Mouse (Mus musculus): ENCODE data around the gene Nufip1. TPM values are rescaled to one million over a fixed set of nuclear protein-coding genes. Genes with fewer than 3 reads are reported as not detected.
A peak's percentile ranks its signal among the peaks of the same experiment; 100 is the strongest.

The Nufip1 gene
- 6.4 and 6.9 TPM in 2 replicates for polyA plus RNA-seq (2012; rRNA removed)

GRCm38 (mm10) chr14:76110396-76111221, at the start of gene Nufip1, which contains the start of gene Gpalpp1:
Gene Nufip1, plus strand, starts transcription at chr14:76110891.
Gene Gpalpp1, minus strand, starts transcription at chr14:76110760.
- Histone ChIP-seq H3K27ac (ENCODE audit: insufficient read depth, low read length) (peak within 1 kb of the TSS; percentile 37; the same call in 1 of the 2 replicates), H3K4me3 (ENCODE audit: insufficient read depth, low read length) (peak within 1 kb of the TSS; percentile 93)
- TF ChIP-seq POLR2A (IDR thresholded peaks at IDR 0.05; ENCODE audit: extremely low read depth, insufficient read depth, low read length) (peak; percentile 83), CTCF (IDR thresholded peaks at IDR 0.05; ENCODE audit: extremely low read depth, insufficient read depth, low read length) (no peak)

DNA sequence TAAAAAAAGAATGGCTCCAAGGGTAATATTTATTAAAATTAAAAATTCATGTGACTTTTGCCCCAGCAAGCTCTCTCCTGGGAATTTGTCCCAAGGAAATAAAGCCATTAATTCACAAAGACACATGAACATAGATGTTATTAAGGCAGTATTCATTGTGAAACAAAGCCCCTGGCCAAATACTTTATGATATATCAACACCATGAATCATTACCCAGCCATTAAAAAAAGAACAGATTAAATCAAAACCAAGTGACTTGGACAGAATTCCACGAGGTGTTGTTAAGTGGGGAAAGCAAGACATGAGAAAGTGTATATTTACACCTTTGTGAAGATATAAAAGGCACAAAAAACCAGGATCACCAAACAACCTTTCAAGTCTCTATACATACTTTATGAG, 43.5 kb upstream of the Nufip1 start:
- no peak overlapping the region for H3K4me3 ChIP-seq (ENCODE audit: insufficient read depth, low read length)
- no peak for TF ChIP-seq POLR2A (IDR thresholded peaks at IDR 0.05; ENCODE audit: extremely low read depth, insufficient read depth, low read length)
- TF ChIP-seq CTCF (IDR thresholded peaks at IDR 0.05; ENCODE audit: extremely low read depth, insufficient read depth, low read length) = no peak
- no peaks in the 10 kb centered on the region for H3K4me1 ChIP-seq (ENCODE audit: control insufficient read depth, insufficient read depth, low read length)
- no peak overlapping the region for H3K27ac ChIP-seq (ENCODE audit: insufficient read depth, low read length)

More at GRCm38 (mm10) chr14:76110396-76111221, at the start of gene Nufip1, which contains the start of gene Gpalpp1:
- H3K4me1 ChIP-seq (ENCODE audit: control insufficient read depth, insufficient read depth, low read length) = peaks cover 2% of the 10 kb centered on the region; the same call in 1 of the 2 replicates

- no peaks in the 10 kb centered on the region for H3K4me1 ChIP-seq (ENCODE audit: control insufficient read depth, insufficient read depth, low read length)
- H3K27ac ChIP-seq (ENCODE audit: insufficient read depth, low read length) = no peak overlapping the region
- TF ChIP-seq POLR2A (IDR thresholded peaks at IDR 0.05; ENCODE audit: extremely low read depth, insufficient read depth, low read length) (no peak), CTCF (IDR thresholded peaks at IDR 0.05; ENCODE audit: extremely low read depth, insufficient read depth, low read length) (no peak)
- H3K4me3 ChIP-seq (ENCODE audit: insufficient read depth, low read length) = no peak overlapping the region
These were observed 42.4 kb upstream of the Nufip1 start for GRCm38 (mm10) chr14:76068296-76068695.

GRCm38 (mm10) chr14:76069296-76069695, 41.4 kb upstream of the Nufip1 start:
- Histone ChIP-seq H3K4me1 (ENCODE audit: control insufficient read depth, insufficient read depth, low read length) (no peaks in the 10 kb centered on the region), H3K27ac (ENCODE audit: insufficient read depth, low read length) (no peak overlapping the region), H3K4me3 (ENCODE audit: insufficient read depth, low read length) (no peak overlapping the region)
- TF ChIP-seq CTCF (IDR thresholded peaks at IDR 0.05; ENCODE audit: extremely low read depth, insufficient read depth, low read length) = no peak
- no peak for TF ChIP-seq POLR2A (IDR thresholded peaks at IDR 0.05; ENCODE audit: extremely low read depth, insufficient read depth, low read length)

DNA sequence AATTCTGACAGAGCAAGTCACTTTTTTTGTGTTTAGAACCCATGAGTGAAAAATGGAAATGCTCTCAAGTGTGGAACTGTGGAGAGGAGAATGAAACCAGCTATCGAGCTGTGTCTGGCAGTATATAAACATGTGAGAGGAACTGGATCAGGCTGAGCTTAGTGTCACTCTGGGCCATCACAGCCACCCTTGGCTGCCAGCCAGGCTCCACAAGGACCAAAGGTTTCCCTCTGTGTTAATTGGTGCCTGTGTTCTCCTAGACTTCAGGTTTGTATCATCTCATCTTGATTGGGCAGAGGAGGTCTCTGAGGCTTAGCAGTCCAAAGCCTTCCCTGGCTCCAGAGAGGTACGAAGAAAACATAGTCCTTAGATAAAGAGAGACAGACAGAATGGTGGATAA, 38.1 kb upstream of the Nufip1 start:
- no peak overlapping the region for H3K4me3 ChIP-seq (ENCODE audit: insufficient read depth, low read length)
- TF ChIP-seq POLR2A (IDR thresholded peaks at IDR 0.05; ENCODE audit: extremely low read depth, insufficient read depth, low read length) (no peak), CTCF (IDR thresholded peaks at IDR 0.05; ENCODE audit: extremely low read depth, insufficient read depth, low read length) (no peak)
- H3K4me1 ChIP-seq (ENCODE audit: control insufficient read depth, insufficient read depth, low read length) = no peaks in the 10 kb centered on the region
- H3K27ac ChIP-seq (ENCODE audit: insufficient read depth, low read length) = no peak overlapping the region

DNA sequence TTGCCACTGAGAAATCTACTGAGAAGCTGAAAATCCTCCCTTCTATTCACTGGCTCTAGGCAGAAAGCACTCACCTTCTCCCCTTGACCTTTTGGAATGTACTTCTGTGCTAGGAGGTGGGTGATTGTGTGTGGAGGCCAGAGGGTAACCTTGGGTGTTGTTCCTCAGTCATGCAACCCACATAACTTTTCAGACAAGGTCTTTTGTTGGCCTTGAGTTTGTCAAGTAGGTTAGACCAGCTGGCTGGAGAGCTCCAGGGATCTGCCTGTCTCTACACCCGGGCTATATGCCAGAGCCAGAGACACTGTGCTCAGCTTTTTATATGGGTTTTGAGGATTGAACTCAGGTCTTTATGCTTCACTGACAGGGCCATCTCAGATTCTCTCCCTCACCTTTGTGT, 36.5 kb upstream of the Nufip1 start:
- no peak for TF ChIP-seq POLR2A (IDR thresholded peaks at IDR 0.05; ENCODE audit: extremely low read depth, insufficient read depth, low read length)
- no peak for TF ChIP-seq CTCF (IDR thresholded peaks at IDR 0.05; ENCODE audit: extremely low read depth, insufficient read depth, low read length)
- H3K4me1 ChIP-seq (ENCODE audit: control insufficient read depth, insufficient read depth, low read length) = no peaks in the 10 kb centered on the region
- no peak overlapping the region for H3K4me3 ChIP-seq (ENCODE audit: insufficient read depth, low read length)
- no peak overlapping the region for H3K27ac ChIP-seq (ENCODE audit: insufficient read depth, low read length)

DNA sequence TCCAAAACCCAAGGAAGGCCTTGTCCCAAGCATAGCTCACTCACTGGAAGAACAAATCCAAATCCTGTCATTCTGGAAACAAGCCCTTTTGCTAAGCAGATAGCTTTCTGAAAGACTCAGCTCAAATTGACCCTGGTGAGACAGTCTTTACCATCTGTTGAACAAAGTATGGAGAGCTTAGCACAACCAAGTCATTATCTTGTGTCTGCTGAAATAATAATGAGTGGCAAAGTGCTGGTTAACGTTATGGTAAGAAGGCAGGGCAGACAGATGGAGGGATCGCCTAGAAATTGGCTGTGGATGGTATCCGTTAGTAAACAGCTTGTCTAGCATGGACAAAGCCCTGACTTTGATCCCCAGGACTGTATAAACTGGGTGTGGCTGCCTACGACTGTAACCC, 35.0 kb upstream of the Nufip1 start:
- TF ChIP-seq POLR2A (IDR thresholded peaks at IDR 0.05; ENCODE audit: extremely low read depth, insufficient read depth, low read length) (no peak), CTCF (IDR thresholded peaks at IDR 0.05; ENCODE audit: extremely low read depth, insufficient read depth, low read length) (no peak)
- no peak overlapping the region for H3K4me3 ChIP-seq (ENCODE audit: insufficient read depth, low read length)
- no peak overlapping the region for H3K27ac ChIP-seq (ENCODE audit: insufficient read depth, low read length)
- no peaks in the 10 kb centered on the region for H3K4me1 ChIP-seq (ENCODE audit: control insufficient read depth, insufficient read depth, low read length)

DNA sequence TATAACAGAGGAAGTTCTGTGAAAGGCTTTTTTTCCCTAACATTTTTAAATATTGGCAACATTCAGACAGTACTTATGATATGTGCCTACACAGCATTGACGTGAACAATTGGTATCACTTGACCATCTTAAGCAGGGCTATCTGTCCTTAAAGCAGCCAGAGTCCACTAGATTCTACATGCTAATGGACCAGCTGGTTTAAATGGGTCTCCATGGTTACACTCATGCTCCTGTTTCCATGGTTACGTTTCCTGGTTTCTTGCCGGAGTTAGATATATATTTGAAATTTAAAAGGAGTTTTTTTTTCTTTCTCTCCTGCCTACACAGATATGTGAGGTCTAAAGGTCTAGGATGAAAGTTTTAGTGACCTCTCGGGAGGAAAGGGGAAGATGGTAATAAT, 34.1 kb upstream of the Nufip1 start:
- Histone ChIP-seq H3K4me1 (ENCODE audit: control insufficient read depth, insufficient read depth, low read length) (no peaks in the 10 kb centered on the region), H3K27ac (ENCODE audit: insufficient read depth, low read length) (no peak overlapping the region), H3K4me3 (ENCODE audit: insufficient read depth, low read length) (no peak overlapping the region)
- TF ChIP-seq CTCF (IDR thresholded peaks at IDR 0.05; ENCODE audit: extremely low read depth, insufficient read depth, low read length) (no peak), POLR2A (IDR thresholded peaks at IDR 0.05; ENCODE audit: extremely low read depth, insufficient read depth, low read length) (no peak)

DNA sequence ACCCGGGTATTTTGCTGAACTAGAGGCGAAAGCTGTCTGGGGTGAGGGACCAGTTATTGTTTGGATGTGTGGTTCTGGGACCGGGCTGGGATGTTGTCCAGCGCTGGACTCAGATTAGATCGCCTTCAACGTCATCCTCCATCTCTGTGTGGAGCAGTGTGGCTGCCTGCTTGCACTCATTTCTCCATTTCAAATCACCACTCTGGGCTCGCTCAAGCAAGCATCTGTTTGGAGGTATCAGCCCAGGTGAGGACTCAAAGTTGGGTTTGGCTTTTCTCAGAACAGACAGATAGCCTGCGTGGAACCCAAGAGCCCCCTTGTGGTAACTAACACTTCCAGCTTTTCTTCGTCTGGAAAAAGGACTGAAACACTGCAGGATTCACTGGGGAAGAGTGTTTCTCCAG, 33.6 kb upstream of the Nufip1 start:
- Histone ChIP-seq H3K27ac (ENCODE audit: insufficient read depth, low read length) (no peak overlapping the region), H3K4me3 (ENCODE audit: insufficient read depth, low read length) (0 out of 2 replicates have a peak overlapping the region, but pooled peaks have one; percentile 1), H3K4me1 (ENCODE audit: control insufficient read depth, insufficient read depth, low read length) (no peaks in the 10 kb centered on the region)
- TF ChIP-seq POLR2A (IDR thresholded peaks at IDR 0.05; ENCODE audit: extremely low read depth, insufficient read depth, low read length) (no peak), CTCF (IDR thresholded peaks at IDR 0.05; ENCODE audit: extremely low read depth, insufficient read depth, low read length) (peak; percentile 87)

GRCm38 (mm10) chr14:76081451-76081850, 29.2 kb upstream of the Nufip1 start:
- H3K4me3 ChIP-seq (ENCODE audit: insufficient read depth, low read length) = no peak overlapping the region
- H3K4me1 ChIP-seq (ENCODE audit: control insufficient read depth, insufficient read depth, low read length) = peaks cover 1% of the 10 kb centered on the region; the same call in 1 of the 2 replicates
- no peak overlapping the region for H3K27ac ChIP-seq (ENCODE audit: insufficient read depth, low read length)
- no peak for TF ChIP-seq CTCF (IDR thresholded peaks at IDR 0.05; ENCODE audit: extremely low read depth, insufficient read depth, low read length)
- no peak for TF ChIP-seq POLR2A (IDR thresholded peaks at IDR 0.05; ENCODE audit: extremely low read depth, insufficient read depth, low read length)
